In genomic region chr7:81954208-81954846, GRCm38 (mm10) we compare ENCODE assay signal across 8 mouse cellular contexts. TPM values are rescaled to one million over a fixed set of nuclear protein-coding genes. Genes with fewer than 3 reads are reported as not detected.
DNase-seq lines count a peak whose midpoint lies in the region; ATAC-seq and TF ChIP-seq lines count a peak whose summit lies in the region.

No protein-coding gene starts in this region.

- no peak overlapping the region for H3K4me3 ChIP-seq in forebrain, embryonic 14.5 days (ENCODE audit: low read depth, low read length)
- H3K4me3 ChIP-seq in forebrain, embryonic 11.5 days (ENCODE audit: low read depth, low read length), result no peak overlapping the region
- no peak overlapping the region for H3K4me3 ChIP-seq in liver, embryonic 14.5 days (ENCODE audit: insufficient read depth in 1 of 2, low read depth in 2 of 2, low read length in 2 of 2)
- no peak overlapping the region for H3K4me3 ChIP-seq in stomach, embryonic 15.5 days (replicated peaks)

- POLR2A ChIA-PET in Patski (lab: Charles Lee), result interaction anchor here (1.1 kb wide), 1 partner anchor 19 kb away, joined by 3 read pairs; no protein-coding TSS in a partner anchor

- no peak overlapping the region for H3K9ac ChIP-seq in forebrain, embryonic 14.5 days (ENCODE audit: low read length)
- no peak overlapping the region for H3K9ac ChIP-seq in forebrain, embryonic 11.5 days (ENCODE audit: low read length)
- H3K9ac ChIP-seq in liver, embryonic 14.5 days (replicated peaks), result no peak overlapping the region
- H3K9ac ChIP-seq in stomach, embryonic 15.5 days, result no peak overlapping the region

- H3K4me1 ChIP-seq in forebrain, embryonic 14.5 days (ENCODE audit: control insufficient read depth, insufficient read depth, low read length), result no peaks in the 10 kb centered on the region
- no peaks in the 10 kb centered on the region for H3K4me1 ChIP-seq in forebrain, embryonic 11.5 days (replicated peaks; ENCODE audit: control insufficient read depth, insufficient read depth, low read length)
- H3K4me1 ChIP-seq in liver, embryonic 14.5 days (replicated peaks; ENCODE audit: control insufficient read depth in 2 of 2, insufficient read depth in 2 of 2, low read length in 1 of 2), result no peaks in the 10 kb centered on the region
- H3K4me1 ChIP-seq in stomach, embryonic 15.5 days, result no peaks in the 10 kb centered on the region

- no peak overlapping the region for H3K4me2 ChIP-seq in forebrain, embryonic 14.5 days (ENCODE audit: low read length)
- H3K4me2 ChIP-seq in forebrain, embryonic 11.5 days (ENCODE audit: low read depth, low read length, severe bottlenecking), result no peak overlapping the region
- no peak overlapping the region for H3K4me2 ChIP-seq in liver, embryonic 14.5 days (ENCODE audit: low read depth)
- no peak overlapping the region for H3K4me2 ChIP-seq in stomach, embryonic 15.5 days

- ATAC-seq in forebrain, embryonic 14.5 days, result peak; percentile 37; the same call in 1 of the 2 replicates
- ATAC-seq in forebrain, embryonic 11.5 days (replicated peaks; ENCODE audit: low FRiP score), result no peak
- ATAC-seq in liver, embryonic 14.5 days (ENCODE audit: insufficient read depth), result no peak
- ATAC-seq in Patski, result no peak
- ATAC-seq in stomach, embryonic 15.5 days (ENCODE audit: insufficient read depth, low FRiP score, low read depth), result peak; percentile 47

- H3K9me3 ChIP-seq in forebrain, embryonic 14.5 days (replicated peaks; ENCODE audit: control insufficient read depth, low read length), result no peaks in the 10 kb centered on the region
- no peaks in the 10 kb centered on the region for H3K9me3 ChIP-seq in forebrain, embryonic 11.5 days (ENCODE audit: control insufficient read depth, low read length)
- no peaks in the 10 kb centered on the region for H3K9me3 ChIP-seq in liver, embryonic 14.5 days (ENCODE audit: control insufficient read depth, low read length)
- no peaks in the 10 kb centered on the region for H3K9me3 ChIP-seq in stomach, embryonic 15.5 days

- TF ChIP-seq CTCF in liver, embryonic 14.5 days (IDR thresholded peaks at IDR 0.05; ENCODE audit: low read depth), result peak; percentile 35
- TF ChIP-seq CTCF in Patski (IDR thresholded peaks at IDR 0.05), result peak; percentile 76

- CTCF ChIA-PET in Patski (lab: Charles Lee), result interaction anchor here (0.6 to 5.2 kb wide), 16 partner anchors 15 to 225 kb away, joined by 3 to 42 read pairs (median 4); no protein-coding TSS in a partner anchor

- TF ChIP-seq EP300 in liver, embryonic 14.5 days (IDR thresholded peaks at IDR 0.05; ENCODE audit: low read depth), result no peak

- peak; percentile 33 for DNase-seq in forebrain, embryonic 14.5 days (ENCODE audit: low spot score)
- no peak for DNase-seq in forebrain, embryonic 11.5 days (ENCODE audit: low spot score)
- no peak for DNase-seq in liver, embryonic 14.5 days (ENCODE audit: low read depth in 3 of 3, low spot score in 3 of 3)
- DNase-seq in liver (no peak), Patski (ENCODE audit: low read depth, low spot score) (no peak)
- peak; percentile 11 to 27 for DNase-seq in layer of hippocampus, postnatal 10 days (ENCODE audit: low spot score in 2 of 2)
- DNase-seq in natural killer cell, adult 2 months (ENCODE audit: low spot score in 2 of 2), result no peak

- in situ Hi-C loops in Patski (cut with MboI; ENCODE audit: low pct_unique_long_range_greater_than_20kb), result loop anchor here (25.0 kb wide), 1 partner anchor 658 kb away; no protein-coding TSS in a partner anchor

- no peak overlapping the region for H3K27ac ChIP-seq in forebrain, embryonic 14.5 days (ENCODE audit: low read depth, low read length)
- no peak overlapping the region for H3K27ac ChIP-seq in forebrain, embryonic 11.5 days (ENCODE audit: low read depth, low read length)
- no peak overlapping the region for H3K27ac ChIP-seq in liver, embryonic 14.5 days
- no peak overlapping the region for H3K27ac ChIP-seq in stomach, embryonic 15.5 days

- no peaks in the 10 kb centered on the region for H3K36me3 ChIP-seq in forebrain, embryonic 14.5 days (ENCODE audit: control insufficient read depth, insufficient read depth, low read length)
- H3K36me3 ChIP-seq in forebrain, embryonic 11.5 days (ENCODE audit: control insufficient read depth, insufficient read depth, low read length), result no peaks in the 10 kb centered on the region
- H3K36me3 ChIP-seq in liver, embryonic 14.5 days (replicated peaks; ENCODE audit: control insufficient read depth, insufficient read depth, low read depth), result no peaks in the 10 kb centered on the region
- no peaks in the 10 kb centered on the region for H3K36me3 ChIP-seq in stomach, embryonic 15.5 days

- no peaks in the 10 kb centered on the region for H3K27me3 ChIP-seq in forebrain, embryonic 14.5 days (replicated peaks; ENCODE audit: control insufficient read depth, insufficient read depth, low read length)
- no peaks in the 10 kb centered on the region for H3K27me3 ChIP-seq in forebrain, embryonic 11.5 days (ENCODE audit: control insufficient read depth, insufficient read depth, low read length)
- no peaks in the 10 kb centered on the region; the same call in 1 of the 2 replicates for H3K27me3 ChIP-seq in liver, embryonic 14.5 days (ENCODE audit: control insufficient read depth, insufficient read depth, low read length)
- H3K27me3 ChIP-seq in Patski, result no peaks in the 10 kb centered on the region
- no peaks in the 10 kb centered on the region; the same call in 1 of the 2 replicates for H3K27me3 ChIP-seq in stomach, embryonic 15.5 days (replicated peaks)

RNA-seq across cellular contexts. Expression of gene Hdgfl3, which starts 20.1 kb away (rescaled TPM):
- polyA plus RNA-seq in forebrain, embryonic 14.5 days (2014; fragmentation: Nextera tagmentation; extraction: Ambion mirVana), result 62.2 and 62.3 TPM in 2 replicates
- polyA plus RNA-seq in forebrain, embryonic 11.5 days (2014; fragmentation: Nextera tagmentation; extraction: Ambion mirVana), result 43.9 and 45.7 TPM in 2 replicates
- polyA plus RNA-seq in liver, embryonic 14.5 days (2012; rRNA removed), result 0.15 and 0.27 TPM in 2 replicates
- 0.33 and 0.43 TPM in 2 replicates for polyA plus RNA-seq in liver, embryonic 14.5 days (2014; fragmentation: Nextera tagmentation; extraction: Ambion mirVana)
- polyA plus RNA-seq in Patski (2021), result 19.5 TPM
- 10 to 100 TPM; 70.0 to 74.6 TPM for total RNA-seq in layer of hippocampus, postnatal 10 days (2021)
- polyA plus RNA-seq in stomach, embryonic 15.5 days (2015; fragmentation: Nextera tagmentation; extraction: Ambion mirVana), result 12.0 and 12.4 TPM in 2 replicates

RNA-seq across cellular contexts. Expression of gene Bnc1, which starts 37.8 kb away (rescaled TPM):
- polyA plus RNA-seq in forebrain, embryonic 14.5 days (2014; fragmentation: Nextera tagmentation; extraction: Ambion mirVana), result 0.06 and 0.15 TPM in 2 replicates
- polyA plus RNA-seq in forebrain, embryonic 11.5 days (2014; fragmentation: Nextera tagmentation; extraction: Ambion mirVana), result 0.64 and 0.76 TPM in 2 replicates
- polyA plus RNA-seq in liver, embryonic 14.5 days (2012; rRNA removed), result 0.22 and 0.28 TPM in 2 replicates
- 0.27 and 0.54 TPM in 2 replicates for polyA plus RNA-seq in liver, embryonic 14.5 days (2014; fragmentation: Nextera tagmentation; extraction: Ambion mirVana)
- polyA plus RNA-seq in Patski (2021), result 0.13 TPM
- total RNA-seq in layer of hippocampus, postnatal 10 days (2021), result not detected
- polyA plus RNA-seq in stomach, embryonic 15.5 days (2015; fragmentation: Nextera tagmentation; extraction: Ambion mirVana), result 3.8 and 4.0 TPM in 2 replicates

Comparison
In these comparisons a context has a peak if more than half of its experiments do, and no peak if none do; other contexts are left out.
1. ATAC-seq: peak in forebrain, embryonic 14.5 days (single experiment) and stomach, embryonic 15.5 days (single experiment); none in forebrain, embryonic 11.5 days (single experiment), liver, embryonic 14.5 days (single experiment) and Patski (single experiment).
2. DNase-seq: peak in forebrain, embryonic 14.5 days (single experiment) and layer of hippocampus, postnatal 10 days (2 of 2); none in forebrain, embryonic 11.5 days (single experiment), liver, embryonic 14.5 days (0 of 3), liver (single experiment), Patski (single experiment) and natural killer cell, adult 2 months (0 of 2).